Mouse (Mus musculus): ENCODE data around the gene Gm527. TPM values are rescaled to one million over a fixed set of nuclear protein-coding genes. Genes with fewer than 3 reads are reported as not detected.

Gm527 gene
- polyA plus RNA-seq, 1 experiment: 1.8 TPM

DNA sequence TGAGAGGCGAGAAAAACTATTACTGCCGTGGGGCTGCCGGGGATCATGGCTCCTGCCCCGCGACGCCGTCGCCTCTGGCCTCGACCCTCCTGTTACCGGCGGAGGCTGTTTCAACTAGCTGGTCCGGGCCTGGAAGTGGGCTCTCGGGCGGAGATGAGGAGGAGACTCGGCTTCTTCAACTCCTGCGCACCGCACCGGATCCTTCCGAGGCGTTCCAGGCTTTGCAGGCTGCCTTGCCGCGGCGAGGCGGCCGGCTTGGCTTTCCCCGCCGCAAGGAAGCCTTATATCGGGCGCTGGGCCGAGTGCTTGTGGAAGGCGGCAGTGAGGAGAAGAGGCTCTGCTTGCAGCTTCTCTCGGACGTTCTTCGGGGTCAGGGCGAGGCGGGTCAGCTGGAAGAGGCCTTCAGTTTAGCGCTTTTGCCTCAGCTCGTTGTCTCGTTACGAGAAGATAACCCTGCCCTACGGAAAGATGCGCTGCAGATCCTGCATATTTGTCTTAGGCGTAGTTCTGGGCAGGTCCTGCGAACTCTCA lies 48.5 kb downstream of the Gm527 start:
- Histone ChIP-seq H3K79me2 (ENCODE audit: control insufficient read depth, insufficient read depth) (peaks cover 88% of the 10 kb centered on the region), H3K27me3 (ENCODE audit: control insufficient read depth, insufficient read depth, insufficient read length) (no peaks in the 10 kb centered on the region), H3ac (ENCODE audit: control insufficient read depth, insufficient read length) (peak overlapping the region; percentile 24), H3K36me3 (ENCODE audit: control insufficient read depth, insufficient read depth) (peaks cover 5% of the 10 kb centered on the region), H3K4me2 (ENCODE audit: low read depth) (peak overlapping the region; percentile 98), H3K4me3 (peak overlapping the region; percentile 95)
- TF ChIP-seq REST (IDR thresholded peaks at IDR 0.05; ENCODE audit: insufficient read depth, insufficient read length) (no peak), TCF3 (IDR thresholded peaks at IDR 0.05; ENCODE audit: insufficient read length, low read depth) (no peak), TCF12 (IDR thresholded peaks at IDR 0.05; ENCODE audit: insufficient read depth, poor library complexity, severe bottlenecking) (no peak), USF1 (IDR thresholded peaks at IDR 0.05; ENCODE audit: low read depth) (no peak), MAX (IDR thresholded peaks at IDR 0.05; ENCODE audit: low read depth) (no peak), MYOD1 (IDR thresholded peaks at IDR 0.05; ENCODE audit: control insufficient read depth in 1 of 3, insufficient read length in 2 of 3, low read depth in 2 of 3) (no peak), MYOG (IDR thresholded peaks at IDR 0.05; ENCODE audit: control insufficient read depth in 1 of 3, insufficient read depth in 1 of 3, insufficient read length in 2 of 3, low read depth in 2 of 3) (no peak), SRF (IDR thresholded peaks at IDR 0.05; ENCODE audit: control insufficient read depth, insufficient read length, low read depth) (no peak), POLR2AphosphoS2 (IDR thresholded peaks at IDR 0.05; ENCODE audit: insufficient read length, low read depth) (no peak), CEBPB (IDR thresholded peaks at IDR 0.05; ENCODE audit: insufficient read depth, poor library complexity, severe bottlenecking) (no peak), E2F4 (IDR thresholded peaks at IDR 0.05; ENCODE audit: insufficient read depth) (no peak), POLR2A (IDR thresholded peaks at IDR 0.05; ENCODE audit: insufficient read length, low read depth) (no peak)

DNA sequence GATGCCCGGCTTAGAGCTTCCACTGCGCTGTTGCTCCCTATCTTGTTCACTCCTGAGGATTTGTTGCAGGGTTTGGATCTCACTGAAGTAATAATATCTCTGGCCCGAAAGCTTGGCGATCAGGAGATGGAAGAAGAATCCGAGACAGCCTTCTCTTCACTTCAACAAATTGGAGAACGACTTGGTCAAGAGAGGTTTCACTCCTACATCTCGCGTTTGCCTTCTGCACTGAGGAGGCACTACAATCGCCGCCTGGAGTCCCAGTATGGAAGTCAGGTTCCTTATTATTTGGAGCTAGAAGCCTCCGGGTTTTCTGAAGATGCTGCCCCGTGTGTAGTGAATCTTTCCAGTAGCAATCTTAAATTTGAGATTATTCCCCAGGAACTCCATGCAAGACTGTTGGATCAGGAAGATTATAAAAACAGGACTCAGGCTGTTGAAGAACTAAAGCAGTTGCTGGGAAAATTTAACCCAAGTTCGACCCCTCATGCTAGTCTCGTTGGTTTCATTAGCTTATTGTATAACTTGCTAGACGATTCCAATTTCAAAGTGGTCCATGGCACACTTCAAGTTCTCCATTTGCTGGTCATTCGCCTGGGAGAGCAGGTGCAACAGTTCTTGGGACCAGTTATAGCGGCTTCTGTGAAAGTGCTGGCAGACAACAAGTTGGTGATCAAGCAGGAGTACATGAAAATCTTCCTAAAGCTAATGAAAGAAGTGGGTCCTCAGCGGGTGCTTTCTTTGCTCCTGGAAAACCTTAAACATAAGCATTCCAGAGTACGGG lies 49.1 kb downstream of the Gm527 start:
- H3K79me2 ChIP-seq (ENCODE audit: control insufficient read depth, insufficient read depth): peaks cover 91% of the 10 kb centered on the region
- H3K4me3 ChIP-seq: peak overlapping the region; percentile 95
- H3K36me3 ChIP-seq (ENCODE audit: control insufficient read depth, insufficient read depth): peaks cover 5% of the 10 kb centered on the region
- no peak for TF ChIP-seq CEBPB (IDR thresholded peaks at IDR 0.05; ENCODE audit: insufficient read depth, poor library complexity, severe bottlenecking)
- TF ChIP-seq SRF (IDR thresholded peaks at IDR 0.05; ENCODE audit: control insufficient read depth, insufficient read length, low read depth): no peak
- no peak for TF ChIP-seq REST (IDR thresholded peaks at IDR 0.05; ENCODE audit: insufficient read depth, insufficient read length)
- TF ChIP-seq TCF12 (IDR thresholded peaks at IDR 0.05; ENCODE audit: insufficient read depth, poor library complexity, severe bottlenecking): no peak
- no peak for TF ChIP-seq USF1 (IDR thresholded peaks at IDR 0.05; ENCODE audit: low read depth)
- no peak for TF ChIP-seq TCF3 (IDR thresholded peaks at IDR 0.05; ENCODE audit: insufficient read length, low read depth)
- TF ChIP-seq POLR2AphosphoS2 (IDR thresholded peaks at IDR 0.05; ENCODE audit: insufficient read length, low read depth): no peak
- no peak for TF ChIP-seq MYOD1 (IDR thresholded peaks at IDR 0.05; ENCODE audit: control insufficient read depth in 1 of 3, insufficient read length in 2 of 3, low read depth in 2 of 3)
- no peak for TF ChIP-seq POLR2A (IDR thresholded peaks at IDR 0.05; ENCODE audit: insufficient read length, low read depth)
- no peak for TF ChIP-seq MAX (IDR thresholded peaks at IDR 0.05; ENCODE audit: low read depth)
- TF ChIP-seq E2F4 (IDR thresholded peaks at IDR 0.05; ENCODE audit: insufficient read depth): no peak
- TF ChIP-seq MYOG (IDR thresholded peaks at IDR 0.05; ENCODE audit: control insufficient read depth in 1 of 3, insufficient read depth in 1 of 3, insufficient read length in 2 of 3, low read depth in 2 of 3): no peak
- H3K4me2 ChIP-seq (ENCODE audit: low read depth): peak overlapping the region; percentile 98
- no peaks in the 10 kb centered on the region for H3K27me3 ChIP-seq (ENCODE audit: control insufficient read depth, insufficient read depth, insufficient read length)
- peak overlapping the region; percentile 24 for H3ac ChIP-seq (ENCODE audit: control insufficient read depth, insufficient read length)

DNA sequence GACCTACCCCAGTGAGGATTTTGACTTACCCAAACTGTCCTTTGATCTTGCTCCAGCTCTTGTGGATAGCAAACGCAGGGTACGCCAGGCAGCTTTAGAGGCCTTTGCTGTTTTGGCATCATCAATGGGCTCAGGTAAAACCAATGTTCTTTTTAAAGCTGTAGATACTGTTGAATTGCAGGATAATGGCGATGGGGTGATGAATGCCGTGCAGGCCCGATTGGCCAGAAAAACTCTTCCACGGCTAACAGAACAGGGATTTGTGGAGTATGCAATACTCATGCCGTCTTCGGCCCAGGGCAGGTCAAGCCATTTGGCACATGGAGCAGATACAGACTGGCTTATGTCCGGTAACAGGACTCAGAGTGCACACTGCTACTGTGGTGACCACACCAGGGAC lies 49.8 kb downstream of the Gm527 start:
- no peaks in the 10 kb centered on the region for H3K27me3 ChIP-seq (ENCODE audit: control insufficient read depth, insufficient read depth, insufficient read length)
- peak overlapping the region; percentile 98 for H3K4me2 ChIP-seq (ENCODE audit: low read depth)
- peak overlapping the region; percentile 95 for H3K4me3 ChIP-seq
- TF ChIP-seq POLR2A (IDR thresholded peaks at IDR 0.05; ENCODE audit: insufficient read length, low read depth): no peak
- H3K36me3 ChIP-seq (ENCODE audit: control insufficient read depth, insufficient read depth): peaks cover 5% of the 10 kb centered on the region
- no peak overlapping the region for H3ac ChIP-seq (ENCODE audit: control insufficient read depth, insufficient read length)
- peaks cover 91% of the 10 kb centered on the region for H3K79me2 ChIP-seq (ENCODE audit: control insufficient read depth, insufficient read depth)

DNA sequence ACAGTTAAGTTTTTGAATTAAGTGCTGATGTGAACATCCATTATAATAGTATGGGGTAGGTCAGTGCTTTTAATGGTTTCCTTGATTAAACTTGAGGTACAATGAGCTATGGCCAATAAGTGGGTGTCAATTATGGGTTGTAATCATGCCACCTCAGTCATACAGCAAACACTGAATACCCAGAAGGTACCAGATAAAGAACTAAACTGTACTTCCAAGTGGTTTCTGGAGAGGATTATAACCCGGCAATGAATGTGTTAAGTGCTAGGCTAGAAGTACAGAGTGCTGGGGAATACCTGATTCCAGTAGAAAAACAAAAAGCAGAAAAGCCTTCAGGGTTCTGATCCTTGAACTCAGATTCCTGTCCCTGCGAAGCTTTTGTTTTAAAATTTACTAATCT lies 50.4 kb downstream of the Gm527 start:
- TF ChIP-seq MYOD1 (IDR thresholded peaks at IDR 0.05; ENCODE audit: control insufficient read depth in 1 of 3, insufficient read length in 2 of 3, low read depth in 2 of 3) (no peak), POLR2A (IDR thresholded peaks at IDR 0.05; ENCODE audit: insufficient read length, low read depth) (no peak), TCF3 (IDR thresholded peaks at IDR 0.05; ENCODE audit: insufficient read length, low read depth) (no peak), E2F4 (IDR thresholded peaks at IDR 0.05; ENCODE audit: insufficient read depth) (no peak), POLR2AphosphoS2 (IDR thresholded peaks at IDR 0.05; ENCODE audit: insufficient read length, low read depth) (no peak), REST (IDR thresholded peaks at IDR 0.05; ENCODE audit: insufficient read depth, insufficient read length) (no peak), MAX (IDR thresholded peaks at IDR 0.05; ENCODE audit: low read depth) (no peak), TCF12 (IDR thresholded peaks at IDR 0.05; ENCODE audit: insufficient read depth, poor library complexity, severe bottlenecking) (no peak), MYOG (IDR thresholded peaks at IDR 0.05; ENCODE audit: control insufficient read depth in 1 of 3, insufficient read depth in 1 of 3, insufficient read length in 2 of 3, low read depth in 2 of 3) (no peak), USF1 (IDR thresholded peaks at IDR 0.05; ENCODE audit: low read depth) (no peak), CEBPB (IDR thresholded peaks at IDR 0.05; ENCODE audit: insufficient read depth, poor library complexity, severe bottlenecking) (no peak)
- Histone ChIP-seq H3K27me3 (ENCODE audit: control insufficient read depth, insufficient read depth, insufficient read length) (no peaks in the 10 kb centered on the region), H3ac (ENCODE audit: control insufficient read depth, insufficient read length) (no peak overlapping the region), H3K4me3 (peak overlapping the region; percentile 95), H3K36me3 (ENCODE audit: control insufficient read depth, insufficient read depth) (peaks cover 5% of the 10 kb centered on the region), H3K79me2 (ENCODE audit: control insufficient read depth, insufficient read depth) (peaks cover 93% of the 10 kb centered on the region), H3K4me2 (ENCODE audit: low read depth) (peak overlapping the region; percentile 98)

Data from myocyte (in vitro differentiated cells).